Mouse (Mus musculus) adrenal gland, adult 2 months (tissue): ENCODE measurements around the gene Spi1. TPM values are rescaled to one million over a fixed set of nuclear protein-coding genes. Genes with fewer than 3 reads are reported as not detected.

Experiments
- DNase-seq: peaks from one replicate; pipeline ENCODE4 v3.0.0; 2021
- polyA plus RNA-seq: library from polyadenylated mRNA; depleted of rRNA; stranded (reverse); fragments of >200 nt; gene quantifications from 2 replicates; pipeline ENCODE4 v1.2.3, GENCODE M21; 2012
- total RNA-seq, 2 experiments: library from RNA; stranded (reverse); gene quantifications; 2 replicates each; pipeline ENCODE4 v1.2.3; 2021

Spi1 gene
- total and polyA plus RNA-seq, 3 experiments: 5.0 to 17.6 (median 7.1) TPM

GRCm38 (mm10) chr2:91123521-91123920 is 41.3 kb downstream of the Spi1 start:
- DNase-seq: no peak

- DNase-seq: no peak
Measured at GRCm38 (mm10) chr2:91125101-91125500, 42.9 kb downstream of the Spi1 start.

GRCm38 (mm10) chr2:91128761-91129160 is 46.6 kb downstream of the Spi1 start:
- no peak for DNase-seq

DNA sequence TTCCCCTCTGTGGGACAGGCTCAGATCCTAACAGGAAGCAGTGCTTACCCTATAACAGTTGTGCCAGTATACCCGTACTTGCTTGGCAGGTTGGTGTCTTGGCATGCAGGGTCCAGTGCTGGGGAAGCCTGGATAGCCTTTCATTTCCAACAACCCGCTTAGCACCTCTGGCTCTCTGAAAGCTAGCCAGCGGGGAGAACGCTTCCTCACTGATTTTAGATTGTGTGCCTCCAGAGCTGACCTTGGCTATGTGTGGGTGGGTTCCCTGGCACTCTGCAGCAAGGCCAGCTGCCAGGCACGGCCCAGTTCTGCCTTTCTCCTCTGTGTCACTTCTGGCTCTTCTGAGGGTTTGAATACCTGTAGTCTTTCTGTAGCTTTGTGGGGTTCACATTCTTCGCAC is 47.9 kb downstream of the Spi1 start:
- DNase-seq: peak; percentile 76

DNA sequence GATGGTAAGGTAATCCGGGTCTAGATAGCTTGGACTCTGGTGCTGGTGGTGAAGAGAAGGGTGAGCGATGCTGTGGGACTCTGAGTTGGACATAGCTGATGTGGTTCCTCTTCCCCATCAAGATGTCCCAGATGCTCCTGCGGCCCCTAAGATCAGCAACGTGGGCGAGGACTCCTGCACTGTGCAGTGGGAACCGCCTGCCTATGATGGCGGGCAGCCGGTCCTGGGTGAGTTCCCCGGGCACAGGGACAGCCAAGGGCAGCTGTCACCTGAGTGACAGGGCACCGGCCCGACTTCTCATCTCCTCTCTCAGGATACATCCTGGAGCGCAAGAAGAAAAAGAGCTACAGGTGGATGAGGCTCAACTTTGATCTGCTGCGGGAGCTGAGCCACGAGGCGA is 49.1 kb downstream of the Spi1 start:
- no peak for DNase-seq

- DNase-seq: no peak
Measured at GRCm38 (mm10) chr2:91132035-91132434, 49.8 kb downstream of the Spi1 start.

GRCm38 (mm10) chr2:91136513-91137412 is 54.6 kb downstream of the Spi1 start:
- no peak for DNase-seq

DNA sequence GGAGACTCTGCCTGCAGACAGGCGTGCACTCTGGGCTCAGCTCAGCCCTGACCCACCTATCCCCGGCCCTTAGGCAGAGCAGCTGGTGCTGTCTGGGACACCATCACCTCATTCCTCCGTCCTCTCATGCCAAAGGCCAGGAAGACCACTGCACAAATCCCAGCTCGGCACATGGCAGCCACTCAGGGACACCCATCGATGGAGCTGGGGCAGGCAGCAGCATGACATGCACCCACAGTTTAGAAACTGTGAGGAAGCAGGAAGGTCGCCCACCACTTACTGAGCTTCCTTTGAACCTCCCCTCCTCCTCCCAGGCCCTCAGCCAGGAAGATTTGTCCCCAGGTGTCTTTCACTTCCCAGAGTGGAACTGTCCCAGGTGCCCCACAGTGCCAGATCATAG is 55.3 kb downstream of the Spi1 start:
- no peak for DNase-seq

GRCm38 (mm10) chr2:91139311-91139710 is 57.1 kb downstream of the Spi1 start:
- DNase-seq: no peak

GRCm38 (mm10) chr2:91139764-91140163 is 57.6 kb downstream of the Spi1 start:
- DNase-seq: no peak

DNA sequence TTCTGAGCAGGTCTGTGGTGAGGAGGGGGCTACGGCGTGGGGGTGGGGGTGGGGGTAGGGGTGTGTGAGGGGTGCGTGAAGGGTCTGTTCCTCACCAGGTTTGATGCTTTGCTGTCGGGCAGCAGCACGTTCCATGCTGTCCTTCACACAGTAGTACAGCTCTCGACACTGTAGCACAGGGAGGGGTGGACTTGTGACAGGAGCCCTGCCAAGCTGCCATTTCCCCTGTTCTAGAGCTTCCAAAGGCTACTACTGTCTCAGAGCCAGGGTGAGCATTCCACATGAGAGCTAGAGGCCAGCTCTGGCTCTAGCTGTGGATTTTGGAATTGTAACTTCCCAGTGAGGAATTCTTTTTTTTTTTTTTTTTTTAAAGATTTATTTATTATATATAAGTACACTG is 60.7 kb downstream of the Spi1 start:
- DNase-seq: no peak

- DNase-seq: no peak
Measured at GRCm38 (mm10) chr2:91143401-91143800, 61.2 kb downstream of the Spi1 start.

DNA sequence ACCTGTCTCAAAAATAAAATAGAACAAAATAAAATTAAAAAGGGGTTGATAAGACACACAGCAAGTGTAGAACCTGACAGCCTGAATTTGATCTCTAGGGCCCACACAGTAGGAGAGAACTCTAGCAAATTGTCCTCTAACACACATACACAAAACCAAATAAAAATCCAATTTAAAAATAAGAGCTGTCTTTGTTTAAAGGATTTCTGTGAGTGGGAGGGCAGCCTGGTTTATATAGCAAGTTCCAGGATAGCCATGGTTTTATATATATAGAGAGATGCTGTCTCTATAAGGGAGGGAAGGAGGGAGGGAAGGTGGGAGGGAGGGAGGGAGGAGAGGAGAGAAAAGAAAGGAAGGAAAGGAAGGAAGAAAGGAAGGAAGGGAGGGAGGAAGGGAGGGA is 65.9 kb downstream of the Spi1 start:
- DNase-seq: no peak

- DNase-seq: no peak
Measured at GRCm38 (mm10) chr2:91151331-91151730, 69.1 kb downstream of the Spi1 start.

DNA sequence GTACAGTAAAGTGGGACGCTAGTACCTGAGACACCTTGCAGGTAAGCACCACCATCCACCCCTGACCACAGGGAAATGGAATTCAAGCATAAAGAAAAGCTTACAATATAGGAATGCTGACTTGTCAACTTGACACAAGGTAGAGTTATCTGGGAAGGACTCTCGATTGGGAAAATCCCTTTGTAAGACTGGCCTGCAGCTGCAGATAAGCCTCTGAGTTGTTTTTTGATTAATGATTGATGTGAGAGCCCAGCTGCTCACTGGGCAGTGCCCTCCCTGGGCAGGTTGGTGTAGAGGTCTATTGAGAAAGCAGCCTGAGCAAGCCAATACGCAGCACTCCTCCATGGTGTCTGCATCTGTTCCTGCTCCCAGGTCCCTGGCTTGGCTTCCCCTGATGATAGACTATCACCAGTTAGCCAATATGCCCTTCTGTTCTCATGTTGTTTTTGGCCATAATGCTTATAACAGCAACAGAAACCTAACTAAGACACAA is 70.7 kb downstream of the Spi1 start:
- no peak for DNase-seq

DNA sequence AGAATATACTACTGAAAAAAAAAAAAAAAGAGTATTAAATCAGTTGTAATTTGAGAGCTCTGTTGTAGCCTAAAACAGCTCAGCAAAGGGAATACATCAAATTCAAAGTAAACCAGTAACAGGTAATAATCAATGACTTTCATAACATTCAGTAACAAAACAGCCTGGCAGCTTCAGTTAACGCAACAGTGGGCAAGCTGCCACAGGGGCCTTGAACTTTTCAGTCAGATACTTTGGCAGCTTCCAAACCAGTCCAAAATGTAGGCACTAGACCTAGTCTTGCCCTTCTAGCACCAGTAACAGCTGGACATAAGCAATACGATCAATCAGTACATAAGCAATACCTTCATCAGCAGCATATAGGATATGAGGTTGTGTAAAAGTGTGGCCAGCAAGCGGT is 71.9 kb downstream of the Spi1 start:
- DNase-seq: peak; percentile 83

- DNase-seq: no peak
Measured at GRCm38 (mm10) chr2:91157002-91157752, 75.0 kb downstream of the Spi1 start.

GRCm38 (mm10) chr2:91160591-91160990 is 78.4 kb downstream of the Spi1 start:
- no peak for DNase-seq

DNA sequence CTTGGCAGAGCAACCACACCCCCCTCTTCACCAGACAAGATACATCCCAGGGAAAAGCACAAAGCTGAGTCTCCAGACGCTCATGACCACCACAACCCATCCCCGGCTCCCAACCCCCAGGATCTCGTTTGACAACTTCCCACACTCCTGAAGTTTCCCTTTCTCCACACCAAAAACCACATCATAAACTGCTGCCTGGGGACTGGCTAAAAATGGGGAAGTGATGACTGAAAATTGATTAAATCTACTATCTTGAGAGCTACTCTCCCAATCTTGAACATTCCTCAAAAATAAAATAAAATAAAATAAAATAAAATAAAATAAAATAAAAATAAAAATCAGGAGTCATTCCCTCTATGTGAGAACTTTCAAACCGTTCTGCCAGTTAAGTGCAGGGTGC is 80.8 kb downstream of the Spi1 start:
- DNase-seq: no peak

DNA sequence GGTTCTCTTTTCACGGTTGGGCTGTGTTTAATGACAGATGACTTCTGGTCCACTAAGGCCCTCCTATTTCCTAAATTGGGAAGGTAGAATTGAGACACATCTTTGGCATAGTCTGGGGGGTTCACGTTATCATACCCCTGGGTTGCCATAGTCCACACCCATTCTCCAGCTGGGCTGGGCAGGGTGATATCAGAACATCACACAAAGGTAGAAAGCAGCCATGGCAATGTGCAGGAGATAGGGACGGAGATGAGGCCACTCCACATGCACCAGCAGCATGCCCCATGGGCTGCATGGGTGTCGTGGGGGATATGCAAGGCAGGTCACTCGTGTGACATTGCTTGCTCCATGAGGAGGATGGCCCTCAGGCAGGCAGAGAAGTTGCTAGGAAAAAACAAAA is 81.3 kb downstream of the Spi1 start:
- DNase-seq: no peak

- no peak for DNase-seq
Measured at GRCm38 (mm10) chr2:91164991-91165390, 82.8 kb downstream of the Spi1 start.
